Mouse (Mus musculus): ENCODE measurements around the gene Ncoa5. TPM values are rescaled to one million over a fixed set of nuclear protein-coding genes. Genes with fewer than 3 reads are reported as not detected.

Ncoa5 gene
- polyA plus RNA-seq, 1 experiment from 2014 or later, result 94.8 TPM

DNA sequence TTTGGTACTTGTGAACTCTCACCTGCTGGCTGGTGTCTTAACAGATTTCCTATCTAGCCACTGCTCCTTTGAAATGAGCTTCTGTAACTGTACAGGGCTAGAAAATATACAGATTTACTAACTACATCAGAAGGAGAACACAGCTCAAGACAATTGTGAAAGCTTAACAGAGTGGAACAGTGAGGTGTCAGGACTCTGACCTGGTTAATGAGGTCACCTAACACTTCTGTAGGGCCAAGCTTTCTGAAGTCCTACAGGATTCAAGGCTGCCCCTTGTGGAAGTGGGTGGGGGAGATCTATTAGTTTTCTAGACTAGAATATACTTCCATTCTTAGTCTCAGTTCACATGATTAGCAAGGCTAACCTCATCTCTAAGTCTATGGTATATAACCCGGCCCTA, 26.7 kb downstream of the Ncoa5 start:
- Histone ChIP-seq H3K4me3 (no peak overlapping the region), H3K4me2 (no peak overlapping the region), H3K27me3 (no peaks in the 10 kb centered on the region), H3K9ac (no peak overlapping the region), H3K9me3 (no peaks in the 10 kb centered on the region), H3K36me3 (peaks cover 100% of the 10 kb centered on the region), H3K4me1 (no peaks in the 10 kb centered on the region), H3K27ac (no peak overlapping the region)
- ATAC-seq (ENCODE audit: insufficient number of reproducible peaks, insufficient read depth, low FRiP score, low TSS enrichment, low read depth), result no peak
- WGBS, result 97% methylated on average over 1 of the region's 1 CpGs

DNA sequence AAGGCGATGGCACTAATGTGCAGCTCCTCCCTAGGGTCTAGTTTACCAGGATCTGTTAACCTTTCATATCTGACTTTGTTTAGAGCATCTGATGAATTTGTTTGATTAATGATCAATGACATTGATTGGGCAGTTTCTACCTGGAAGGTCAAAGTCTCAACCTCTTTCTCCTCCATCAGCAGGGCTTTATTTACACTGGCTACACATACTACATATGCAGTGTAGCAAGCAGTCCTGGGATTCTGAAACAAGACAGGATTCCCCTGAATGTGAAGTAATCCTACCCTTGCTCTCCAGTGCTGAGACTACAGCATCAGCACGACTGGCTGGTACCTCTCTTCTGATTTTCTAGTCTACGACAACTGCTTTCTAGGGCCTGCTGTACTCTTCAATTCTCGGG, 27.9 kb downstream of the Ncoa5 start:
- no peak for ATAC-seq (ENCODE audit: insufficient number of reproducible peaks, insufficient read depth, low FRiP score, low TSS enrichment, low read depth)
- Histone ChIP-seq H3K36me3 (peaks cover 100% of the 10 kb centered on the region), H3K9ac (no peak overlapping the region), H3K4me2 (no peak overlapping the region), H3K27me3 (no peaks in the 10 kb centered on the region), H3K27ac (no peak overlapping the region), H3K4me3 (no peak overlapping the region), H3K4me1 (no peaks in the 10 kb centered on the region), H3K9me3 (no peaks in the 10 kb centered on the region)
- 91% methylated on average over 4 of the region's 4 CpGs for WGBS

DNA sequence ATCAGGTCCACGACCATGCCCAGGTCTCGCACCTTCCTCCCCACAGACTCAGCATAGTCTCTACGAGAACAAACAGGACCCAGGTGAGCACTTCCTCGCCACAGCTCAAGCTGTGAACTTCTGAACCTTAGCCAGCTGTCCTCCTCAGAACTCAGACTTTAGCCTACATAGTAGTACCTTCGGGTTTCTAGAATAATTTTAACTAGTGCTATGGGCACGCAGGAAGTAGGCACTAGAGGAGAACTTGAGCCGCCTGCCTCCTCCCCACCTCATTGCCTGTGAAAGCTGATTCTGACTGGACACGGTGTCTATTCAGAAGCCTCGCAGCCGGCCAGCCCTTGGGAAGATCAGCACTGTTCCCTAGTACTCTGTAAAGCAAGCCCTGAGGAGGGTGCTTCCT, 30.4 kb downstream of the Ncoa5 start:
- H3K4me3 ChIP-seq, result no peak overlapping the region
- peaks cover 100% of the 10 kb centered on the region for H3K36me3 ChIP-seq
- no peak overlapping the region for H3K9ac ChIP-seq
- H3K4me1 ChIP-seq, result no peaks in the 10 kb centered on the region
- H3K9me3 ChIP-seq, result no peaks in the 10 kb centered on the region
- ATAC-seq (ENCODE audit: insufficient number of reproducible peaks, insufficient read depth, low FRiP score, low TSS enrichment, low read depth), result no peak
- 88% methylated on average over 10 of the region's 10 CpGs for WGBS
- no peak overlapping the region for H3K4me2 ChIP-seq
- H3K27me3 ChIP-seq, result peaks cover 18% of the 10 kb centered on the region
- no peak overlapping the region for H3K27ac ChIP-seq

DNA sequence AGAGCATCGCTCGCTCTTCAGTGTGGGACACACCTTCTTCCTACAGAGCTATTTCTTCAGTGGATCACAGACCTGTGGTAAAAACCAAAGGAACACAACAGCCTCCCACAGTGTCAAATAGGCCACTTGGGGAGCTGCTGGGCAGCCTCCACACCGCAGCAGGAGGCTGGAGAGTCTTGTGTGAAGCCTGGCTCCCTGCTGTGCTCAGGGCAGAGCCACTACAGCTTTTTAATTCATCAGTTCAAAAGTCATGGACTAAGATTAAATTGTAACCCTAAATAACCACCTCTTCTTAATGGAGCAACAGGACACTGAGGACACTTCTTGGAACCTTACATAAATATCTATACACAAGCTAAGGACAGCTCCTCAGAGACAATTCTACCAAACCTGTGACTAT, 31.6 kb downstream of the Ncoa5 start:
- Histone ChIP-seq H3K27ac (no peak overlapping the region), H3K4me2 (no peak overlapping the region), H3K27me3 (peaks cover 29% of the 10 kb centered on the region), H3K4me3 (no peak overlapping the region), H3K4me1 (peaks cover 8% of the 10 kb centered on the region), H3K9me3 (no peaks in the 10 kb centered on the region), H3K36me3 (peaks cover 96% of the 10 kb centered on the region), H3K9ac (no peak overlapping the region)
- ATAC-seq (ENCODE audit: insufficient number of reproducible peaks, insufficient read depth, low FRiP score, low TSS enrichment, low read depth), result no peak
- WGBS, result 92% methylated on average over 3 of the region's 3 CpGs

DNA sequence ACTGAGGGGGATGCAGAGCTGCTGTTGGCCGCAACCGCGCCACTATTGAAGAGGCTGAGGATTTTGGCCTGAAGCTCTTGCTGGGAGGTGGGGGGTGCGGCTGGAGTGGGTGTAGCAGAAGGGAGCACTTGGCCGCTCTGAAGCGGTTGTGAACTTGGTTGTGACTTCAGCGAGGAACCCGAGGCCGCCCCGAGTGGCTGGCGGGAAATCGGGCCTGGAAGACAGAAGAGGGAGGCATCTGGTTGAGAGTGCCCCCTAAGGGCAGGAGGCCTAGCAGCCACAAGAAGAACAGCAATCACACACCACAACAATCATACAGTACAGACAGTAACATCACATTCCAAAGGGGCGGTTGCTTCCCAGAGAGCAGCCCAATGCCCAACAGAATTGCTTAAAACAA, 32.7 kb downstream of the Ncoa5 start:
- Histone ChIP-seq H3K4me2 (no peak overlapping the region), H3K27me3 (peaks cover 41% of the 10 kb centered on the region), H3K9ac (no peak overlapping the region), H3K36me3 (peaks cover 84% of the 10 kb centered on the region), H3K27ac (no peak overlapping the region), H3K9me3 (no peaks in the 10 kb centered on the region), H3K4me3 (no peak overlapping the region), H3K4me1 (peaks cover 20% of the 10 kb centered on the region)
- ATAC-seq (ENCODE audit: insufficient number of reproducible peaks, insufficient read depth, low FRiP score, low TSS enrichment, low read depth), result no peak
- WGBS, result 91% methylated on average over 13 of the region's 13 CpGs

DNA sequence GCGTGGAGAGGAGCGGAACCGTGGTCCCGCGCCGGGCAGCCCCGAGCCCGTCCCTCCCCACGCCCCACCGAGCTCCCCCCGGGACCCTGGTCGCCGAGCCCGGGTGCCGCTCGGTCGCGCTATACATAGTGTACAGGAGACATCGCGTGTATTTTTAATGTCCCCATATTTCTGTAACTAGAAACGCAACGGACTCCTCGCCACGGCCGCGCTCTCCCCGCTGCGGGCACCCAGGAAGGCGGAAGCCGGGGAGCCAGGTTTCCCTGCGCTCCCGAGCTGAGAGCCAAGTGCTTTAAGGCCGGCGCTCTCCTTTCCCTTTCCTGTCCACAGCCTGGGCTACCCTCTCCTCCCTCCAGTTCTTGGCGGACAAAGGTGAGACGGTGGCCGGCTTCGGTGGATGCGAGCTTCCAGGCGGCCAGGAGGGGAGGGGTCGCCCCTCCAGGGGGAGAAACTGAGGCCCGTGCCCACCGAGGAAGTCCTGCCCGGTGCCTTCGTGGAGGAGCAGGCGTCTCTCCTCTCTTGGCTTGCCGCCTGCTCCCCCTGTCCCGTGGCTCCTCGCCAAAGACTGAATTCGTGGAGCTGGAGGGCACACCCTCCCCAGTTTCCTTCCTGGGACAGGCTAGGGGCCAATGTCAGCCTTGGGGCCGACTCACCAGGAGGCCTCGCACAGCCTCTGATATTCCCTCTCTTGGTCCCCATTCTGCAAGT, 36.8 kb downstream of the Ncoa5 start:
- Histone ChIP-seq H3K4me1 (peaks cover 28% of the 10 kb centered on the region), H3K9ac (peak overlapping the region; percentile 61), H3K27ac (no peak overlapping the region), H3K9me3 (no peaks in the 10 kb centered on the region), H3K4me3 (peak overlapping the region; percentile 41), H3K4me2 (peak overlapping the region; percentile 68), H3K27me3 (peaks cover 67% of the 10 kb centered on the region), H3K36me3 (peaks cover 44% of the 10 kb centered on the region)
- WGBS, result 1% methylated on average over 52 of the region's 52 CpGs
- ATAC-seq (ENCODE audit: insufficient number of reproducible peaks, insufficient read depth, low FRiP score, low TSS enrichment, low read depth), result no peak

DNA sequence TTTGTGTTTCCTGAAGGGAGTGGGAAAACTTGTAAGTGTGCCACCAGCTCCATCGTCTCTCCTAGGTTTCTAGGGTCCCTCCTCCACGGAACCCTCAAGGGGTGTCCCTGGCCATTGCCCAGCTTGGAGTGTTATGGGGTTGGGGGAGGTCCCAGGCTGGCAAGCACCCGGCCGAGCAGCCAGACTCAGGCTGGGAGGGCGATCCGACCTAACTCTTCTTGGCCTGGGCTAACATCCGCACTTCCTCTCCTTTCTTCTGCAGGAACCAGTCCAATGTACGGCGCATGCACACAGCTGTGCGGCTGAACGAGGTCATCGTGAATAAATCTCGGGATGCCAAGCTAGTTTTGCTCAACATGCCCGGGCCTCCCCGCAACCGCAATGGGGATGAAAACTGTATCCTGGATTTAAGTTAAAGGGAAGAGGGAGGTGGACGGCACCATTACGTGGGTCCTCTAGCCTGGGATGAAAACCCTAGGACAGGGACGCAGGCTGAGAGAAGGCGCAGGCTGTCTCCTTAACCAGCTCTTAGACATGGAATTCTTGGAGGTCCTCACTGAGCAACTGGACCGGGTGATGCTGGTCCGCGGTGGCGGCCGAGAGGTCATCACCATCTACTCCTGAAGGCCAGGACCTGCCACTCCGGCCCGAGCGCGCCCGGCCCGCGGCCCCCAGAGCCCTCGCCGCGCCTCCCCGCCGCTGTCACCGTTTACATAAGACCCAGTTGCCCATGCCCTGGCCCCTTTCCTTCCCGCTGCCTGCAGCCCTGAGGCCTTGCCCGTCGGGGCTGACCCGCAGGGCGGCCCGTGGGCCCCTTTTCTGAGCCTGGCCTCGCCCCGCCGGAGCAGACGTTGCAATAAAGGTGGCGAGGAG, 37.6 kb downstream of the Ncoa5 start:
- Histone ChIP-seq H3K9me3 (no peaks in the 10 kb centered on the region), H3K36me3 (peaks cover 36% of the 10 kb centered on the region), H3K4me1 (peaks cover 28% of the 10 kb centered on the region), H3K4me2 (peak overlapping the region; percentile 68), H3K27ac (no peak overlapping the region), H3K9ac (peak overlapping the region; percentile 61), H3K27me3 (peaks cover 67% of the 10 kb centered on the region), H3K4me3 (peak overlapping the region; percentile 41)
- WGBS, result 6% methylated on average over 49 of the region's 49 CpGs
- no peak for ATAC-seq (ENCODE audit: insufficient number of reproducible peaks, insufficient read depth, low FRiP score, low TSS enrichment, low read depth)

DNA sequence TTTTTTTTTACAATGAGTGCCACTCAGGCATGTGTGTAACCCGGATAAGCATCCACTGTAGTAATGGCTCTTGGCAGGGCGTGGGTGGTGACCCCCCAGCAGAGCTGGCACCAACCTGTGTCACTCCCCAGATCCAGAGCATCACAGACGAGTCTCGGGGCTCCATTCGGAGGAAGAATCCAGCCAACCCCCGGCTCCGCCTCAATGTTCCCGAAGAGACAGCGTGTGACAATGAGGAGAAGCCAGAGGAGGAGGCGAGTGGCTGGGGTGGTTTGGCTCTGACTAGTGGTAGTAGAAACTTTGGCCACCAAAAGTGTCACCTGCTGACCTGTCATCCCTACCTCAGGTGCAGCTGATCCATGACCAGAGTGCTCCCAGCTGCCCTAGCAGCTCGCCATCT, 38.7 kb downstream of the Ncoa5 start:
- Histone ChIP-seq H3K27me3 (peaks cover 67% of the 10 kb centered on the region), H3K36me3 (peaks cover 25% of the 10 kb centered on the region)

DNA sequence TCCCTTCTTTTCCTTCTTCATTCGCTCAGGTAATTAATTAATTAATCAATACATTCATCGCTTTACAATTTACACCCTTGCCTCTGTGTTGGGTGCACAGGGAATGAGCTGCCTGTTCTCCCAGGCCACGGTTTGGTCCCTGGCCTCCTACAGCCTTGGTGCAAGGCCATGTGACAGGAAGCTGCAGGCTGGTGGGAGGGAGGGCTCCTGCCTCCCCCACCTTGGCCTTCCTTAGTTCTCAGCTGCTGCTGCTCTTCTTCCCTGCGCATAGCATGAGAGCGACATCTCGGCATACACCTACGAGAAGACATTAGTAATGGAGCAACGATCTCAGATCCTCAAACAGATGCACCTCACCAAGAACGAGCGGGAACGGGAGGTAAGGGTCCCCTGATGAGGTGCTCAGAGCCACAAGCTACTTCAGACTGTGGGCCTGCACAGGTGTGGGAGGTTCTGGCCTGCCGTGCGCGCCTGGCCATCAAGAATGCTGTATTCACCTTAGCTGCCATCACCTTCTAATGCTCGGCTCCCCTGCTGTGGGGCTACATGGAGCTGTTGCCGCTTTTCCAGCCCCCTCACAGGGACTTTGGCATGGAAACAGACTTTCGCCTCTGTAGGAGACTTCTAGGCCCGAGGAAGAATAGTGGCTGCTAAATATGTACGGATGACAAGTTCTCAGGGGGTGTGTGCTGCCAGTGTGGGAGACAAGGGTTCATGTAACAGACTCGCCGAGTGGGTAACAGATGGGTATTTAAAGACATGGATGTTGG, 39.8 kb downstream of the Ncoa5 start:
- Histone ChIP-seq H3K27me3 (peaks cover 55% of the 10 kb centered on the region), H3K9me3 (no peaks in the 10 kb centered on the region), H3K36me3 (peaks cover 13% of the 10 kb centered on the region), H3K27ac (no peak overlapping the region), H3K4me1 (peaks cover 28% of the 10 kb centered on the region), H3K4me3 (no peak overlapping the region), H3K9ac (no peak overlapping the region), H3K4me2 (no peak overlapping the region)
- ATAC-seq (ENCODE audit: insufficient number of reproducible peaks, insufficient read depth, low FRiP score, low TSS enrichment, low read depth), result no peak
- 58% methylated on average over 21 of the region's 21 CpGs for WGBS

More for the DNA sequence above, 38.7 kb downstream of the Ncoa5 start:
- H3K4me1 ChIP-seq, result peaks cover 28% of the 10 kb centered on the region
- H3K4me3 ChIP-seq, result no peak overlapping the region
- H3K4me2 ChIP-seq, result no peak overlapping the region
- no peak overlapping the region for H3K27ac ChIP-seq
- WGBS, result 72% methylated on average over 11 of the region's 11 CpGs
- H3K9me3 ChIP-seq, result no peaks in the 10 kb centered on the region
- ATAC-seq (ENCODE audit: insufficient number of reproducible peaks, insufficient read depth, low FRiP score, low TSS enrichment, low read depth), result no peak
- no peak overlapping the region for H3K9ac ChIP-seq

DNA sequence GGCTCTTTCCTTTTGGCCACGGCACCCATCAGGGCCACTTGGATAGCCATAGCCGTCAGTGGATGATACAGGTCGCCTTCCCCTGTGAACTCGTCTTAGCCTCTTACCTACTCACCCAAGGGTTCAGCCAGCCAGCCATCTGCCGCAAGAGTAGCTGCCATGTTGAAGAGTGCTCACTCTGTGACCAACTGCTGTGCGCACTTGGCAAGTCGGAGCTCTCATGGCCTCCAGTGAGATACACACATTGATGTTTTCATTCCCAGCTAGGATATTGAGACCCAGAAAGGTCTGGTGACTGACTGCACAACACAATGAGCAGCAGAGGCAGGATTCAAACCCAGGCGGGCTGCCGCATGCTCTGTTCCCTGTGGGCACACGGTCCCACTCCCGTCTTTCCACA, 40.5 kb downstream of the Ncoa5 start:
- 88% methylated on average over 11 of the region's 11 CpGs for WGBS
- Histone ChIP-seq H3K4me3 (no peak overlapping the region), H3K27me3 (peaks cover 49% of the 10 kb centered on the region), H3K4me2 (no peak overlapping the region), H3K9ac (no peak overlapping the region), H3K4me1 (peaks cover 28% of the 10 kb centered on the region), H3K9me3 (no peaks in the 10 kb centered on the region), H3K36me3 (peaks cover 6% of the 10 kb centered on the region), H3K27ac (no peak overlapping the region)
- no peak for ATAC-seq (ENCODE audit: insufficient number of reproducible peaks, insufficient read depth, low FRiP score, low TSS enrichment, low read depth)

DNA sequence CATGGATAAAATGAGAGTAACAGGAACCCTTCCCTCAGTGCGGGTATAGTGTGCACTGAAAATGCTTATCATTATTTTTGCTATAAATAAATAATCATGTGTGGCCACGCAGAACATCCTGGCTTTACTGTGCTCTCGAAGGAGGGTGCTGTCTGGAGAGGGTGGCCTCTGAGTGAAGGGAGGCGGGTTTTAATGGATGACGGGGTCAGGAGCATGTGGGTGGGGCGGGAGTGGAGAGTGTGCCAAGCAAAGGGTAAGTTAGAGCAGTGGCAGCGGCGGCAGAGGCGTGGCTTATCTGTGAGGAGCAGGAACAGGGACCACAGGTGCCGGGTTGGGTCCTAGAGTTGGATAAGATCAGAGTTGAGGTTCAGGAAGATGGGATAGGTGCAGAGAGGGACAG, 42.9 kb downstream of the Ncoa5 start:
- Histone ChIP-seq H3K4me1 (0 out of 2 replicates have a peak, but pooled peaks cover 7% of the 10 kb centered on the region), H3K9me3 (no peaks in the 10 kb centered on the region), H3K9ac (no peak overlapping the region), H3K27me3 (peaks cover 25% of the 10 kb centered on the region), H3K27ac (no peak overlapping the region), H3K4me3 (no peak overlapping the region), H3K4me2 (no peak overlapping the region), H3K36me3 (no peaks in the 10 kb centered on the region)
- WGBS, result 49% methylated on average over 10 of the region's 10 CpGs
- no peak for ATAC-seq (ENCODE audit: insufficient number of reproducible peaks, insufficient read depth, low FRiP score, low TSS enrichment, low read depth)
